Mouse (Mus musculus) heart, adult 9 months (tissue): Measurements from ENCODE around the gene 3110082I17Rik.
"Not testable (repeated sequence)": the region's sequence is repeated elsewhere in the genome, so short reads cannot be mapped to it uniquely, and the experiment has no call there.

Experiments
- DNase-seq, 2 experiments: peaks; one replicate each; pipeline ENCODE4 v3.0.0; 2022; ENCODE audit warnings: low spot score in 2 of 2

3110082I17Rik gene

DNA sequence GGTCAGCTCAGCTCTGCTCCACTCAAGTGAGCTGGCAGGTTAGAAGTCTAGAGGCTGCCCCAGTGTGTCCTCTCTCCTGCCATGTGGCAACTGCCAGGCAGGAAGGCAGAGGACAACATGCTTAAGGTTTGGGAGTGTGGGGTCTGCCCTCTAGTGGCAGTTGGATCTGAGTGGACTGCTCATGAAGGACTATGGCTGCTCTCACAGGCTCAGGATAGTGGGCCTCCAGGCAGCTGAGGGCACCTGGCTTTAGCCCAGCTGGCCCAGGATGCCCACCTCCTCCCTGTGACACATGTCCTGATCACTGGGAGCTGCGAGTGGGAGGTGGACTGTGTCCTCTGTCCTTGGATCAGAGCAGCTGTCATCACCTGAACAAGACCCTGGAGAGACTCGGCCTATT is 101.7 kb downstream of the 3110082I17Rik start:
- no peak for DNase-seq

- peak; percentile 48 to 68 for DNase-seq
Observed at GRCm38 (mm10) chr5:139355235-139355772, 105.0 kb downstream of the 3110082I17Rik start.

- DNase-seq, result no peak
Observed at GRCm38 (mm10) chr5:139353946-139354345, 106.4 kb downstream of the 3110082I17Rik start.

- DNase-seq, result no peak
Observed at GRCm38 (mm10) chr5:139353496-139353895, 106.8 kb downstream of the 3110082I17Rik start.

- no peak for DNase-seq
Observed at GRCm38 (mm10) chr5:139352317-139352716, 108.0 kb downstream of the 3110082I17Rik start, which contains the start of gene Cyp2w1. Cyp2w1 (plus strand) TSS chr5:139352617.

- no peak for DNase-seq
Observed at GRCm38 (mm10) chr5:139351628-139352027, 108.7 kb downstream of the 3110082I17Rik start.

DNA sequence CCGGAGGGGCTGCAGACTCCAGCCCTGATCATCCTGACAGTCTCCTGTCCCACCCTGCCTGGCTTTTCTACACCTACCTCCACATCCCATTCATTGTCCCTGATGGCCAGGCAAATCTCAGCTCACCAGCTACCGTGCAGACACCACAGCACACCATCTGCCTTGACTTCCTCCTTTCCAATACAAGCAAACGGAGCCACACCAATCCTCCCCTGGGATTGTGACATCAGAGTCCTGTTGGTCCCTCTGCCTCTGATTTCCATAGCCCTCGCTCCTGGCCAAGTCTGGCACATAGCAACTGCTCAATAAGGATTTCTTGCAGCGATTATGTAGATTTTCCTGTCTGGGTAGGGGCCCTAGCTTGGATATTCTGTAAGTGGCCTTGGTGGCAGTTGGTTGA is 109.2 kb downstream of the 3110082I17Rik start, which contains the start of gene Cox19:
Gene Cox19, minus strand, starts transcription at position 285 of the 400 bp plus-strand sequence.
- no peak for DNase-seq

- no peak for DNase-seq
Observed at GRCm38 (mm10) chr5:139349713-139350112, 110.6 kb downstream of the 3110082I17Rik start.

GRCm38 (mm10) chr5:139347225-139347624 is 113.1 kb downstream of the 3110082I17Rik start:
- DNase-seq, result no peak

DNA sequence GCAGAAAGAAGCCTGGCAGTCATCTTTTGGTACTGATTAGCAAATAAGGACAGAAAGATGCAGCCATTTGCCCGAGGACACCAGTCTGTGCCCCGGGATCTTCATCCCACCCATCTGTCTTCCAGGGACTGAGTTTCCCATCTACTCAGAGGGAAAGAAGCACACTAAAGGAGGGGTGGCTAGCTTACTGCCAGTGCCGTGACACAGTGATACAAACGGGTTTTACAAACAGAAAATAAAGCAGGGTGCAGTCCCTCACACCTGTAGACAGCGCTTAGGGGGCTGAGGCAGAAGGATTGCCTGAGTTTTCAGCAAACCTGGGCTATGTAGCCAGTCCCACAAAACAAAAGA is 115.0 kb downstream of the 3110082I17Rik start:
- no peak for DNase-seq

- DNase-seq, result peak; percentile 90 to 96
Observed at GRCm38 (mm10) chr5:139344687-139345363, 115.5 kb downstream of the 3110082I17Rik start.

- peak; percentile 77 for DNase-seq
Observed at GRCm38 (mm10) chr5:139344021-139344686, 116.2 kb downstream of the 3110082I17Rik start.

DNA sequence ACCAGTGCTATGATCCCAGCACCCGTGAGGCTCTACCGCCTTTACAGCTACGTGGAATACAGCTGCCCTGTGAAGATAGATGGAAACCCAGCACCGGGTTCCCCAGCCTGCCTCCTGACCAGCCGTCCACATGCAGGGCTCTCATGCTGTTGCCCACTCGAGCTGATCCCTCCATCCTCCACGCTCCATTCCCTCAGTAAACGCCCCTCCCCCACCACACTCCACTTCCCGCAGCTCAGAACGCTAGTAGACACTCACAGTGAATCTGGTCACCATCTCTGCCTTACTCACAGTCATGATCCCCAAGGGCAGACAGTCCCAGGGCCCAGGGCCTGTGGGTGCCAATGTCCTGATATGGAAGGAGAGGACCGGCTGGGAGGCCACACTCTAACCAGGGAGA is 121.4 kb downstream of the 3110082I17Rik start:
- no peak for DNase-seq

DNA sequence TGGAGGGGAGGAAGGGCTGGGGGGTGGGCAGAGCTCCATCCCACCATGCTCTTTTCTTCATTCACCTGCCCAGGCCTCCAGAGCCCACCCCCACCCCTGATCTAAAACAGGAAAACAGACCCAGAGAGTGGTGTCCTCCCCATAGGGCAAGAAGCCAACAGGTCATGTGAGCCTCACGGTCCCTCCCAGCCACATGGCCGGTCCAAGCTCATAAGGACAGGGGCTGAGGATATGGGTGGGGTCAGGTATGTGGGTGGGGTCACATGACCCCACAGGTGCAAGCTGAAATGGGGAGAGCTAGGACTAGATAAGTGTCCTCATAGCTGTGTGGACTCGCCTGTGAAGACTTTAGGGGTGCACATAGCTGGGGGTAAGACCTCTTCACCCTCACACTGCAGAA is 121.9 kb downstream of the 3110082I17Rik start:
- DNase-seq, result no peak

- DNase-seq, result peak in 1 of 2 experiments; percentile 49
Observed at GRCm38 (mm10) chr5:139337826-139338370, 122.4 kb downstream of the 3110082I17Rik start.

- DNase-seq, result no peak
Observed at GRCm38 (mm10) chr5:139335634-139336033, 124.7 kb downstream of the 3110082I17Rik start.

GRCm38 (mm10) chr5:139334394-139334793 is 125.9 kb downstream of the 3110082I17Rik start:
- not testable (repeated sequence) for DNase-seq

- no peak for DNase-seq
Observed at GRCm38 (mm10) chr5:139333301-139334013, 126.9 kb downstream of the 3110082I17Rik start.

DNA sequence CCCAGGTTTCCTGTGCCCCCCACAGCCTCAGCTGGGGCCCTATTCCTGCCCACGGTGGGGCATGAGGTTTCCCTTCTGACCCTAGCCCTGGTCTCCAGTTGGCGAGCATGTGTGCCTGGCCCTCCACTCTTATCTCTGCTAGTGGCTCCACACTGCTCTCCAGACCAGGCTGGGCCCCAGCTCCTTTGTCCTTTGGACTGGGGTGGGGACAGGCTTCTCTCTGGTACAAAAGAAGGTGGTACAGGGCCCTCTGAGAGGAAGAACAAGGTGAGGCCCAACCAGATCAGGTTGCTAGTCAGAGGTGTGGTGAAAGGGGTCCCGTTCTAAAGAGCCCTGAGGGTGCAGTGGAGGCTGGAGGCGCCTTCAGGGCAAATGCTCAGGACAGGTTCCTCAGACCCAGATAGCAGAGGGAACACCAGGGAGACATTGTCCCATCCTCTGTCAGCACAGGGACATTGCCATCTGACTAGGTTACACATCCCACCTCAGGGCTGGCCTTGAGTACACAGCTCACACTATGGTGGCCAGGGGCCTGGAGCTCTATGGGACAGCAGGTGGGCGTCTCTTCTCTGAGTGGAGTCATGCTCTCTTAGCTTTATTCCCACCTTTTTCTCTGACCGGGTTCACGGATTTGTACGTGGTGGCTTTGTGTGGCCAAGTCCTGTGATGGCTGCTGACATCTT is 127.6 kb downstream of the 3110082I17Rik start:
- DNase-seq, result no peak

DNA sequence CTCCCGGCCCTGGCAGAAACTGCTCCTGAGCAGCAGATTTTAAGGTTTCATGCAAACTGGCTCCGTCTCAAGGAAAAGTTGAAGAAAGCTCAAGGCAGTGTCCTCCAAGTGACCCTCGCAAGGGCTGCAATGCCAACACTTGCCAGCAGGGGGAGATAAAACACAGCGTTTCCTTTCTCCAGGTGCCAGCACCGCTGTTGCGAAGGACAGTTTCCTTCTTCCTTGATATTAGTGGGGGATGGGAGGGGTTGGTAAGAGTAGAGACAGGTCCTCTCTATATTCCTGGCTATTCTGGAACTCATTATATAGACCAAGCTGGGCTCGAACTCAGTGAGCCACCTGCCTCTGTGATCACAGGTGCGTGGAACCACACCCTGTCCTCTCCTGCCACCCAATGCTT is 128.6 kb downstream of the 3110082I17Rik start:
- peak in 1 of 2 experiments; percentile 70 for DNase-seq

GRCm38 (mm10) chr5:139330766-139331165 is 129.6 kb downstream of the 3110082I17Rik start:
- DNase-seq, result no peak
